Mouse (Mus musculus) mouse embryonic stem cell (cell line): ENCODE measurements around the gene 7530416G11Rik.

Experiments
- in situ Hi-C, 2 experiments: fragments of 300-500 bp; cut with MboI; formaldehyde crosslinking; loops; 1 replicate in 1 of 2; 3 replicates in 1 of 2; pipeline ENCODE4 v1.14.3; 2019 to 2020; ENCODE audit warnings: low sequenced_read_pairs in 2 of 2, low pct_unique_long_range_greater_than_20kb in 1 of 2, mixed read lengths in 1 of 2; ENCODE audit not compliant: unreplicated experiment in 1 of 2

Gene 7530416G11Rik

DNA sequence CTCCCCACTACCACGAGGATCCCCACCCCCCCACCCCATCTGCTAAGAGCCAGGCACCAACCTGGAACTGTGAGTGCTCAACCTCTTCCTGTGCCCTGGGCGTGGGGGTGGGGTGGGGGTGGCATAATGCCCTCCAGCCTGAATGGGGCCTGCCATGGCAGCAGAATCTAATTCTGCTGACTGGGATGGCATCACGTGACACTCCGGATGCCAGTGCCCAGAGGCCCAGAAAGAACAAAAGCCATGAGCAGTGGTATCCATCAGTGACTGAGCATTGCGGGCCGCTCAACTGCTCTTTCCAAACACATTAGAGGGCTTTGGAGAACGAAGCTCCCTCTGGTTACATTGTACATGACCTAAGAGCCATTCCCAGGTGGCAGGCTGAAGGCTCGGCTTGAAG lies at the start of gene 7530416G11Rik:
TSS of gene 7530416G11Rik (minus strand) at position 101 of the 400 bp plus-strand sequence.
- in situ Hi-C loops: loop anchor here in 1 of 2 experiments (10.0 kb wide), 1 partner anchor 82 kb away; the partner anchor contains the start of gene Wnt7b

DNA sequence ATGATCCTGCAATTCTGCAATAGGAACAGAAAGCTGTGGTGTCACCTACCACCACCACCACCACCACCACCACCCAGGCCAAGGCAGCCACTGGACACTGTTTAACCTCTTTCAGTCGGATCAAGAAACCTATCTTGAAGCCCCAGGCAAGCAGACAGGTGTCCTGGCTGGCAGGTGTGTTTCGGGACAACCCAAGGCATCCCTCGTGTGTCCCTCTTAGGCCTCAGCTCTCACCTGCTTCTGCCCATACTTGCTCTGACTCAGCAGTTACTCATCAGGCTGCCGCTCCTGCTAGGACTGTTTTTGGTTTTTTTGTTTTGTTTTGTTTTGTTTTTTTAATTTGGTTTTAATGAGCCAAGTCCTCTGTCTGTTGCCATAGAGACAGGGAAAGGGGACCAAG lies 43.5 kb upstream of the 7530416G11Rik start:
- in situ Hi-C loops: no loop called here

- in situ Hi-C loops: no loop called here
Observed at GRCm38 (mm10) chr15:85545369-85545768, 42.3 kb upstream of the 7530416G11Rik start.

DNA sequence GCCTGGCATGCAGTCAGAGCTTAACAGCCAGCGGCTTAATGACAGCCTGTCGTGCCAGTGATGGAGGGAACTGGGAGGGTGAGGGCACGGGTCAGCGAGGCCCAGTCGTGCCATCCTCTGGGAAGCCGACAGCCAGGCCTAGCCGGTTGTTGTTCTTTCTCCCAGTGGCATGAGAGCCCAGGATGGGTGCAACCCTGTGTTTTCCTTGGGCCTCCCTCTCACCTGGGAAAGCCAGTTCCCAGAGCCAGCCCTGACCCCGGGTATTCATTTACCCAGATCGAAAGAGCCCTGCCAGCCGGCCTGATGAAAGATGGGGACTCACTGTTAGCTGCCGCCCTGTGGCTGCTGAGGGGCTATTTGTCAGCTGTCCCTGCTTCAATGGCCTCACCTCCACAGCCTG lies 35.1 kb upstream of the 7530416G11Rik start:
- in situ Hi-C loops: no loop called here

- in situ Hi-C loops: no loop called here
Observed at GRCm38 (mm10) chr15:85537151-85537550, 34.1 kb upstream of the 7530416G11Rik start.

GRCm38 (mm10) chr15:85534646-85535045 lies 31.6 kb upstream of the 7530416G11Rik start:
- in situ Hi-C loops: no loop called here

DNA sequence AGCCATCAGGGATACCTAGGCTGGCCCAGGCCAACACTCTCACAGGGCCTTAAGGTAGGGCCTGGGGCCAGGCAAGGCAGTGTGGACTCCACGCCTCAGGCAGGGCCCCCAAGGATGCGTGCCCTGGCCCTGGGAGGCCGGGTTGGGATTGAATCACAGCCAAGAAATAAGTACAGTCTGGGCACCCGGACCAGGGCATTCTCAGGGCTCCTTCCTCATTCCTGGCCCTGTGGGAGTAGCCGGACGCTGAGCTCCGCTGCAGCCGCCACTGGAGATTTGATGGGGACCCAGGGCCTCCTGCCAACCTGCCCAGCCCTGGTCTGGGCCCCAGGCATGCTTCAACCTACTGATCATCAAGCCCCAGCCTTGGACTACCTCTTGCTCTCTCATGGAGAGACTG lies 31.2 kb upstream of the 7530416G11Rik start:
- in situ Hi-C loops: no loop called here

- in situ Hi-C loops: no loop called here
Observed at GRCm38 (mm10) chr15:85532063-85532462, 29.0 kb upstream of the 7530416G11Rik start.

GRCm38 (mm10) chr15:85529911-85530310 lies 26.9 kb upstream of the 7530416G11Rik start:
- in situ Hi-C loops: no loop called here

DNA sequence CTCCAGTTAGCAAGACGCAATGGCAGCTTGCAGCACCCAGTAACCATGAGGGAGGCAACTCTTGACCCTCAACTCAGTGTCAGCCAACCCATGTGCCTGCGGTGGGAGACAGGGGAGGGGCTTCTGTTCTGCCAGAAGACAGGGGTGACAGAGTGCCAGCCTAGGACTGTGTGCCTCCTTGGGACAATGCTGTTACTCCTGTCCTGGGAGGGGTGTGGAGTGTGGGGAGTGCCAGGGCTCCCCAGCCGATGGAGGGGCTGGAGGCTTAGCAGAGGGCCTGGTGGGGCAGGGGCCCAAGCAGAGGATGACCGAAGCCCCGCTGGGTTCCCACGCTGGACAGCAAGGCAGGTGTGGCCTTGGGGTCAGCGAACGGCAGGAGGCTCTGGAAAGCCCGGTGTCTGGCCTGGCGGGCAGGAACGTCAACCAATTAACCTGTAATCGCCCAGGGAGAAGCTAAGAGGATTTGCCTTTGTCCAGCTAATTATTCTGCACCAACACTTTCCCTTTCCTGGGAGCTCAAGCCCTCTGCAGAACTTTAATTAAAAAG lies 21.4 kb upstream of the 7530416G11Rik start:
- in situ Hi-C loops: no loop called here

DNA sequence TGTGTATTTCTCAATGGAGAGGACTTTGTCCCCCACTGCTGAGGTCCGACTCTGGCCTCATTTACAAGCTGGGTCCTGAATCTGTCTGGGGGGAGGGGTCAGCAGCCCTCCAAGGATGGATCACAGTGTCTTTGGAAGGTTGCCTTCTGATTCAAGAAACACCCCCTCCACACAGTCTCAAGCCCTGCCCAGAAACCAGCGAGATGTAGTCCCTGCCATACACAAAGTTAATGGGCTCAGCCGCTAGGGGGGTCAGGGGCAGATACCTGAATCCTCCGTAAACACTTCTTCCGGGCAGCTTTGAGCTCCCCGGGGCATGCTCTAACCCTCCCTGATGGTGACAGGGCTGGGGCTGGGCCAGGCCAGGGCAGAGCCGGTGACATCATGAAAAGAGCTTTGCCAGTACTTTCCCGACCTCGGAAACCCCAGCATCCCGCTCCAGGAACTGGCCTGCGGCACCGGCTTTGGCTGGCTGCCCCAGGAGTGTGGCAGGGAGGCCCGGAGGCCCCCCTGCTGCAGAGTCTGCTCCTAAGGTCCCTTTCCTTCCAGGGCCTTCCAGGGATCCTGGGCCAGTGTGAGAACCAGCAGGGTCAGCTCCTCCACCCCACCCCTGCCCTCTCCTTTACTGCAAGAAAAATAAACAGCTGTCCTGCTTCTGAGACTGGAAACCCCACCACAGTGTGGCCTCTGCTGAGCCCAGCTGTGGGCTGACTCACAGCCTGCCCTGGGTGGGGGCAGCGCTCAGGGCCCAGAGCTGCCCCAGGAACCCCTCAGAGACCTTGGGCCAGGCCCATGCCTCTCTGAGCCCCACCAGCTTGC lies 20.4 kb upstream of the 7530416G11Rik start:
- in situ Hi-C loops: no loop called here

DNA sequence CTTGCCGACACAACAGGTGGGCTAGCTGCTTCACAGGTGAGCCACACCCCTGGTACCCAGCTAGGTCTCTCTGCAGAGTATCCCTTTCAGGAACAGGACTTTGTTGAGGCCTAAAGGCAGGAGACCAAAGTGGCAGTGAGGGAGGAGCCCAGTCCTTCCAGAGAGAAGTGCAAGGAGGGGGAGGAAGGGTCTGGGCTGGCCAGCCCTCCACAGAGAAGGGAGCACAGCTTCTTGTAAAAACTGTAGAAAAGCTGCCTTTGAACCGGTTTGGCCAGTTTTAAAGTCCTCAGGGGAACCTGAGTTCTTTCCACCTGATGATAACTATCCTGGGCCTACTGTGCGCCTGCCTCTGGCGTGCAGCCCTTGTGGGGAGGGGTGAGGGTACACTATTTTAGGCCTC lies 16.4 kb upstream of the 7530416G11Rik start:
- in situ Hi-C loops: no loop called here

GRCm38 (mm10) chr15:85507370-85508014 lies 4.5 kb upstream of the 7530416G11Rik start:
- in situ Hi-C loops: loop anchor here in 1 of 2 experiments (10.0 kb wide), 1 partner anchor 77 kb away; the partner anchor contains the start of gene Wnt7b

DNA sequence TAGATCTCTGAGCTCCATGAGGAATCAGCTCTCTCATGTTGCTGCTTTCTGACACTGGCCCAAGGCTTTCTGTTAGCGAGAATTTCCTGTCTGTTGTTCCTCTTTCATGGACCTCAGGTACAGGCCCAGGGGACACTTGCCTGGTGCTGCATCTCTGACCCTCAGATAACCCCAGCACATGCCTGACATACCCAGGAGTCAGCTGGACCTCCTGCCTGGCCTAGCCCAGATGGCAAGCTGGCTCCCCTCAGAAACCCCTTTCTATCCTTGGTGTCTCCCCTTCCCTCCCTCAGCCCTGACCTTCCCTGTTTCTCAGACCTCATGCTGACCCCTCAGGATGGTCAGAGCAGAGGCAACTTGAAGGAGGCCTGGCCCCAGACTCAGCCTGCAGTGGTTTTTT lies 3.7 kb upstream of the 7530416G11Rik start:
- in situ Hi-C loops: loop anchor here in 1 of 2 experiments (10.0 kb wide), 1 partner anchor 78 kb away; the partner anchor contains the start of gene Wnt7b

- in situ Hi-C loops: loop anchor here in 1 of 2 experiments (10.0 kb wide), 1 partner anchor 79 kb away; the partner anchor contains the start of gene Wnt7b
Observed at GRCm38 (mm10) chr15:85505118-85505925, 2.3 kb upstream of the 7530416G11Rik start.

GRCm38 (mm10) chr15:85500267-85500666 lies 2.8 kb downstream of the 7530416G11Rik start:
- in situ Hi-C loops: loop anchor here in 1 of 2 experiments (10.0 kb wide), 1 partner anchor 85 kb away; the partner anchor contains the start of gene Wnt7b

DNA sequence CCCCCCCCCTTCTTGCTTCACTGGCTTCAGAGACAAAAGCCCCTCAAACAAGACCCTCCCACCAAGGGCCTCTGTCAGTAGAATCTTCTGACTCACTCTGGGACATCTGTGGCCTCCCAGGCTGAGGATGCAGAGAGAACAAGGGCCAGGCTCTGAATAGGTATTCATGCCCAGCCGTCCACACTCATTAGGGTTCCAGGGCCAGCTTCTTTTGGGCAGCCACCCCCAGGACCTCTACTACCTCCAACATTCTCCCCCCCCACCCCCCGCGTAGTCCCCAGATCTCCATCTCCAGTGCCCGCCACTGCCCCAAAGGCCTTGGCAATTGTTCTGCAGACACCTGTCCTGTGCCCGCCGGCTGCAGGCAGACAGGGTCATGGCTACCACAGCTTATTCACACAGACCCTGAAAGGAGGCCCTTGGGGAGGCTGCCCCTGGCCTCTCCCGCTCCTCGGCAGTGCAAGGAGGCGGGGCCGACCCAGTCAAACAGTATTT lies 5.0 kb downstream of the 7530416G11Rik start:
- in situ Hi-C loops: no loop called here

GRCm38 (mm10) chr15:85497548-85497947 lies 5.5 kb downstream of the 7530416G11Rik start:
- in situ Hi-C loops: no loop called here
